Comparison of ENCODE assay signal across 14 mouse cellular contexts in genomic region chr12:99073766-99074165, GRCm38 (mm10).
"Had no signal": no experiment of that assay in that cellular context is flagged by ENCODE, and none has a peak within 500 bp of the region (broad histone marks: within the 10 kb centered on the region; RNA-seq: fewer than 3 reads in every experiment).

No protein-coding gene starts in this region.

- H3K9me3 ChIP-seq: midbrain, embryonic 10.5 days; midbrain, embryonic 12.5 days; midbrain, embryonic 15.5 days; neural tube, embryonic 12.5 days; stomach, embryonic 15.5 days had no signal

- ATAC-seq: midbrain, embryonic 15.5 days had no signal

- H3K4me1 ChIP-seq: midbrain, embryonic 12.5 days; neural tube, embryonic 12.5 days; stomach, embryonic 15.5 days had no signal

- H3K4me2 ChIP-seq: lung, embryonic 14.5 days; midbrain, embryonic 12.5 days; midbrain, embryonic 15.5 days; neural tube, embryonic 12.5 days; stomach, embryonic 15.5 days had no signal

- H3K9ac ChIP-seq: lung, embryonic 14.5 days; midbrain, embryonic 12.5 days; midbrain, embryonic 15.5 days; neural tube, embryonic 12.5 days; stomach, embryonic 15.5 days had no signal

- H3K36me3 ChIP-seq: midbrain, embryonic 10.5 days; midbrain, embryonic 12.5 days; midbrain, embryonic 15.5 days; neural tube, embryonic 12.5 days; stomach, embryonic 15.5 days had no signal

- H3K27me3 ChIP-seq: midbrain, embryonic 15.5 days; neural tube, embryonic 12.5 days; stomach, embryonic 15.5 days had no signal

- DNase-seq: lung, adult 18-20 months; lung, embryonic 14.5 days; lung, postnatal 10 days; lung, postnatal 4 days; right cerebral cortex, postnatal 14 days; thymus, adult 2 months; thymus, postnatal 25 days; thymus, postnatal 4 days had no signal

- H3K4me3 ChIP-seq: midbrain, embryonic 10.5 days; midbrain, embryonic 12.5 days; midbrain, embryonic 15.5 days; neural tube, embryonic 12.5 days; stomach, embryonic 15.5 days had no signal

- H3K27ac ChIP-seq: midbrain, embryonic 10.5 days; midbrain, embryonic 12.5 days; midbrain, embryonic 15.5 days; neural tube, embryonic 12.5 days; stomach, embryonic 15.5 days; stomach, postnatal 0 days had no signal
